Mouse (Mus musculus) thymus, postnatal 25 days (tissue): ENCODE data around the gene Pak1.
"Not testable (repeated sequence)": the region's sequence is repeated elsewhere in the genome, so short reads cannot be mapped to it uniquely, and the experiment has no call there.

Source experiments
- DNase-seq: peaks from one replicate; pipeline ENCODE4 v3.0.0; 2022

The Pak1 gene

GRCm38 (mm10) chr7:97780222-97780621, 8.1 kb upstream of the Pak1 start:
- no peak for DNase-seq

GRCm38 (mm10) chr7:97780815-97781214, 7.5 kb upstream of the Pak1 start:
- DNase-seq = no peak

- no peak for DNase-seq
Observed at GRCm38 (mm10) chr7:97781496-97781895, 6.8 kb upstream of the Pak1 start.

- DNase-seq = no peak
Observed at GRCm38 (mm10) chr7:97783523-97783922, 4.8 kb upstream of the Pak1 start.

- DNase-seq = peak; percentile 38
Observed at GRCm38 (mm10) chr7:97788669-97789483, 535 bp downstream of the Pak1 start.

GRCm38 (mm10) chr7:97790272-97790671, 1.9 kb downstream of the Pak1 start:
- DNase-seq = no peak

- DNase-seq = no peak
Observed at GRCm38 (mm10) chr7:97792324-97792723, 4.0 kb downstream of the Pak1 start.

- no peak for DNase-seq
Observed at GRCm38 (mm10) chr7:97803116-97803515, 14.8 kb downstream of the Pak1 start.

- DNase-seq = no peak
Observed at GRCm38 (mm10) chr7:97804245-97805066, 16.1 kb downstream of the Pak1 start.

- DNase-seq = no peak
Observed at GRCm38 (mm10) chr7:97805067-97805365, 16.7 kb downstream of the Pak1 start.

- DNase-seq = no peak
Observed at GRCm38 (mm10) chr7:97809307-97809706, 21.0 kb downstream of the Pak1 start.

GRCm38 (mm10) chr7:97821875-97822274, 33.5 kb downstream of the Pak1 start:
- DNase-seq = no peak

- DNase-seq = no peak
Observed at GRCm38 (mm10) chr7:97829091-97829490, 40.8 kb downstream of the Pak1 start.

- no peak for DNase-seq
Observed at GRCm38 (mm10) chr7:97830739-97831138, 42.4 kb downstream of the Pak1 start.

GRCm38 (mm10) chr7:97832987-97833386, 44.6 kb downstream of the Pak1 start:
- DNase-seq = no peak

- no peak for DNase-seq
Observed at GRCm38 (mm10) chr7:97838574-97838973, 50.2 kb downstream of the Pak1 start.

- DNase-seq = no peak
Observed at GRCm38 (mm10) chr7:97841311-97841710, 53.0 kb downstream of the Pak1 start.

GRCm38 (mm10) chr7:97842332-97842731, 54.0 kb downstream of the Pak1 start:
- no peak for DNase-seq

- DNase-seq = peak; percentile 79
Observed at GRCm38 (mm10) chr7:97842806-97843570, 54.6 kb downstream of the Pak1 start.

- no peak for DNase-seq
Observed at GRCm38 (mm10) chr7:97844419-97844818, 56.1 kb downstream of the Pak1 start.

- no peak for DNase-seq
Observed at GRCm38 (mm10) chr7:97845546-97845945, 57.2 kb downstream of the Pak1 start.

- no peak for DNase-seq
Observed at GRCm38 (mm10) chr7:97846539-97846938, 58.2 kb downstream of the Pak1 start.

GRCm38 (mm10) chr7:97849557-97849956, 61.2 kb downstream of the Pak1 start:
- not testable (repeated sequence) for DNase-seq
